Mouse (Mus musculus): ENCODE results near the gene Gm10447.

- TF ChIP-seq CTCF (IDR thresholded peaks at IDR 0.05; ENCODE audit: low read depth, low read length) (no peak), POLR2AphosphoS5 (IDR thresholded peaks at IDR 0.05; ENCODE audit: insufficient replicate concordance, low read depth, low read length) (no peak), GATA2 (IDR thresholded peaks at IDR 0.05; ENCODE audit: borderline replicate concordance, low read depth, low read length) (no peak), GATA1 (IDR thresholded peaks at IDR 0.05; ENCODE audit: borderline replicate concordance, low read length) (no peak), TAL1 (conservative IDR thresholded peaks at IDR 0.05; ENCODE audit: low read depth, low read length) (no peak)
These were observed 27.7 kb downstream of the Gm10447 start for GRCm38 (mm10) chr11:53429182-53429581.

Data from G1E (cell line).